13 mouse cellular contexts compared by ENCODE assay signal in genomic region chr11:114548658-114549057, GRCm38 (mm10).
"Had no signal": no experiment of that assay in that cellular context is flagged by ENCODE, and none has a peak within 500 bp of the region (broad histone marks: within the 10 kb centered on the region; RNA-seq: fewer than 3 reads in every experiment).

No protein-coding gene starts in this region.

- H3K36me3 ChIP-seq: limb, embryonic 15.5 days; liver, embryonic 12.5 days; neural tube, embryonic 15.5 days had no signal

- H3K27me3 ChIP-seq: limb, embryonic 15.5 days; liver, embryonic 12.5 days; neural tube, embryonic 15.5 days had no signal

- H3K4me2 ChIP-seq: limb, embryonic 15.5 days; liver, embryonic 12.5 days; lung, embryonic 14.5 days; midbrain, embryonic 11.5 days; neural tube, embryonic 15.5 days had no signal

- ATAC-seq: liver, embryonic 12.5 days had no signal

- H3K9ac ChIP-seq: limb, embryonic 15.5 days; liver, embryonic 12.5 days; lung, embryonic 14.5 days; neural tube, embryonic 15.5 days had no signal

- H3K27ac ChIP-seq: layer of hippocampus, adult 2 months; limb, embryonic 15.5 days; liver, embryonic 12.5 days; neural tube, embryonic 15.5 days; stomach, postnatal 0 days had no signal

- DNase-seq: kidney, postnatal 10 days; kidney, postnatal 4 days; lung, embryonic 14.5 days; lung, postnatal 10 days; lung, postnatal 4 days; thymus, postnatal 4 days had no signal

- H3K9me3 ChIP-seq: limb, embryonic 15.5 days; liver, embryonic 12.5 days; neural tube, embryonic 15.5 days had no signal

- H3K4me3 ChIP-seq: layer of hippocampus, adult 2 months; limb, embryonic 15.5 days; liver, embryonic 12.5 days; myocyte; neural tube, embryonic 15.5 days had no signal

- H3K4me1 ChIP-seq: limb, embryonic 15.5 days had no signal
